Mouse (Mus musculus): ENCODE measurements around the gene Gm13693. TPM values are rescaled to one million over a fixed set of nuclear protein-coding genes. Genes with fewer than 3 reads are reported as not detected.
"Not testable (repeated sequence)": the region's sequence is repeated elsewhere in the genome, so short reads cannot be mapped to it uniquely, and the experiment has no call there.

The Gm13693 gene
- polyA plus RNA-seq (2011; ENCODE audit: insufficient read depth, insufficient read length, low replicate concordance, missing spikeins), result not detected in 2 replicates

DNA sequence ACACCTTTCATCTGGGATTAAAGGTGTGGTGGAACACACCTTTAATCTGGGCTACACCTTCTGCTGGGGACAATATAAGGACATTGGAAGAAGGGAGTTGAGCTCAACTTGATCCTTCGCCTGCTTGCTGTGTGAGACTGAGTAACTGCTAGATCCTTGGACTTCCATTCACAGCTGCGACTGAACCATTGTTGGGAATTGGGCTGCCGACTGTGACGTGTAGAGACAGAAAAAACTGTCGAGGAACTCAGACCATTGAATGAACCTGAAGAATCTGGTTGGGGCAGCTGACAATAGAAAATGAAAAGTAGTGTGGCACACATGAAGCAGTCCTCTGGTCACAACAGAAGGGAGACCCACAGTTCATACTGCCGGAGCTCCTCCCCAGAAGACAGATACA lies at the start of gene Gm13693:
Gene Gm13693 (plus strand): TSS at position 301 of the 400 bp plus-strand sequence.
- not testable (repeated sequence) for H3K4me3 ChIP-seq (replicated peaks; ENCODE audit: control insufficient read depth, low read depth, low read length); H3K27ac ChIP-seq (ENCODE audit: control insufficient read depth, insufficient read depth, low read depth, low read length, poor library complexity)
- no CpG with 5 or more reads among the region's 6 CpGs for WGBS

DNA sequence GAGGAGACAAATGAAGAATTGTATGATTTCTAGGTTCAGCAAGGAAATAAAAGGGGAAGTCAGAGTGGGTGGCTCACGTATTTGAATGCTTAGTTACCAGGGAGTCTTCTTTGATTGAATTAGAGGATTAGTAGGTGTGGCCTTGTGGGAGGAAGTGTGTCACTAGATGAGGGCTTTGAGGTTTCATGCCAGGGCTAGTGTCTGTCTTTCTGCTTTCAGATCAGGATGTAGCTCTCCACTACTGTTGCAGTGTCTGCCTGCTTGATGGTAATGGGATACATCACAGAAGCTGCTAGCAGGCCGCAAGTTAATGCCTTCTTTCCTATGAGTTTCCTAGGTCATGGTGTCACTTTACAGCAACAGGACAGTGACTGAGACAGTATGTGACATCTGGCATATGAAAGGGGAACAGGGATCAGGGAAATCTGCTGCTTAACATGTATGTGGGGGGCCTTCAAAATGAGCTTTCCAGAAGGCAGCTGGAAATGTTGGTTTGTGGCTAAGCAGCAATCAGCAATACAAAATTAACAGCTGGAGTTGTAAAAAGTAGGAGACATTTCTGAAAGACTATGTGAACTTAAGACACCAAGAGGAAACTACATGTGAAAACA lies 31.7 kb upstream of the Gm13693 start:
- no peak for TF ChIP-seq POLR2A (IDR thresholded peaks at IDR 0.05; ENCODE audit: borderline replicate concordance, control insufficient read depth, low read depth, low read length)
- Histone ChIP-seq H3K4me3 (replicated peaks; ENCODE audit: control insufficient read depth, low read depth, low read length) (no peak overlapping the region), H3K27ac (ENCODE audit: control insufficient read depth, insufficient read depth, low read depth, low read length, poor library complexity) (no peak overlapping the region), H3K4me1 (ENCODE audit: control insufficient read depth, insufficient read depth, low read length) (no peaks in the 10 kb centered on the region)
- WGBS, result 5% methylated on average over 2 of the region's 2 CpGs

More for the DNA sequence above, at the start of gene Gm13693:
- not testable (repeated sequence) for H3K4me1 ChIP-seq (ENCODE audit: control insufficient read depth, insufficient read depth, low read length)

GRCm38 (mm10) chr2:83940931-83941361 lies 20.4 kb upstream of the Gm13693 start, which contains the start of gene Zswim2:
Gene Zswim2, minus strand, starts transcription at chr2:83941228.
- Histone ChIP-seq H3K4me3 (replicated peaks; ENCODE audit: control insufficient read depth, low read depth, low read length) (no peak within 1 kb of the TSS), H3K27ac (ENCODE audit: control insufficient read depth, insufficient read depth, low read depth, low read length, poor library complexity) (no peak within 1 kb of the TSS), H3K4me1 (ENCODE audit: control insufficient read depth, insufficient read depth, low read length) (no peaks in the 10 kb centered on the region)
- TF ChIP-seq POLR2A (IDR thresholded peaks at IDR 0.05; ENCODE audit: borderline replicate concordance, control insufficient read depth, low read depth, low read length) (no peak), CTCF (IDR thresholded peaks at IDR 0.05; ENCODE audit: control insufficient read depth, insufficient read depth, low read length) (no peak)
- WGBS, result 1% methylated on average over 20 of the region's 20 CpGs

DNA sequence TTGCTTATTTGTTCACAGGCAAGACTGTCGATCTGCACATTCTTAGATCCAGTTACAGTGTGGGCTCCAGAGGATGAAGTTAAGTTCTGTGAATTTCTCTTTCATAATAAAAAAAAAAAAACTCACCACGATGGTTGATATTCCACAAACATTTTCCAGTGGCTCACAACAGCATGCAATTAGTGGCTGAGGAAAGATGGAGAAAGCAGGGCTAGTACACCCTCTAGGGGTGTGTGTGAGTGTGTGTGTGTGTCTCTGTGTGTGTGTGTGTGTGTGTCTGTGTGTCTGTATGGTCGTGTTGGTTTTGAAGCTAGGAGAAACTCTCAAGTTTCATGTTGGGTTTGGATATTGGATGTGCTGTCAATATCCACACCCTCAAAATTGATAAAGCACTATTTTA lies 19.9 kb upstream of the Gm13693 start:
- H3K27ac ChIP-seq (ENCODE audit: control insufficient read depth, insufficient read depth, low read depth, low read length, poor library complexity), result no peak overlapping the region
- WGBS, result 13% methylated on average over 3 of the region's 3 CpGs
- no peak overlapping the region for H3K4me3 ChIP-seq (replicated peaks; ENCODE audit: control insufficient read depth, low read depth, low read length)
- H3K4me1 ChIP-seq (ENCODE audit: control insufficient read depth, insufficient read depth, low read length), result no peaks in the 10 kb centered on the region
- TF ChIP-seq CTCF (IDR thresholded peaks at IDR 0.05; ENCODE audit: control insufficient read depth, insufficient read depth, low read length), result no peak
- TF ChIP-seq POLR2A (IDR thresholded peaks at IDR 0.05; ENCODE audit: borderline replicate concordance, control insufficient read depth, low read depth, low read length), result no peak

DNA sequence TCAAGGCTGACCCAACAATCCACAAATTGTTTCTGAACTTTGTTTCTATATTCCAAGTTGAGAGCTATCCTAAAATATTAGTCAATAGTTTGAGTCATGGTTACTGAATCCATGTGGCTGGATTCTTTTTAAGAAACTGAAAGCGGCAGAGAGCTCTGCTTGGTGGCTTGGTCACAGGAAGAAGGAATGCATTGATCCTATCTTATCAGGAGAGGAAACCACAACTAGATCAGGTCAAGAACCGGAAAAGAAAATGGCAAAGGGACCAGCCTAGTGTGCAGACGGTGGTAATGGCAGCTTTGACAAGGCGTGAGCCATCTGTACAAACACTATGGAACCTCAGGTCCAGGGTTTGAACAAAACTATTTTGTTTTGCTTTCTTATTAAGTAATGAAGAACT lies 19.5 kb upstream of the Gm13693 start:
- no peaks in the 10 kb centered on the region for H3K4me1 ChIP-seq (ENCODE audit: control insufficient read depth, insufficient read depth, low read length)
- 15% methylated on average over 4 of the region's 4 CpGs for WGBS
- H3K27ac ChIP-seq (ENCODE audit: control insufficient read depth, insufficient read depth, low read depth, low read length, poor library complexity), result no peak overlapping the region
- TF ChIP-seq CTCF (IDR thresholded peaks at IDR 0.05; ENCODE audit: control insufficient read depth, insufficient read depth, low read length) (no peak), POLR2A (IDR thresholded peaks at IDR 0.05; ENCODE audit: borderline replicate concordance, control insufficient read depth, low read depth, low read length) (no peak)
- H3K4me3 ChIP-seq (replicated peaks; ENCODE audit: control insufficient read depth, low read depth, low read length), result no peak overlapping the region

GRCm38 (mm10) chr2:83955393-83955792 lies 5.9 kb upstream of the Gm13693 start, which contains the start of gene Gm13698:
Gene Gm13698, plus strand, starts transcription at chr2:83955693.
- H3K27ac ChIP-seq (ENCODE audit: control insufficient read depth, insufficient read depth, low read depth, low read length, poor library complexity); H3K4me3 ChIP-seq (replicated peaks; ENCODE audit: control insufficient read depth, low read depth, low read length); H3K4me1 ChIP-seq (ENCODE audit: control insufficient read depth, insufficient read depth, low read length): not testable (repeated sequence)
- WGBS, result no CpG with 5 or more reads among the region's 6 CpGs

GRCm38 (mm10) chr2:83967013-83967412 lies 5.7 kb downstream of the Gm13693 start, which contains the start of gene Gm13695:
Gene Gm13695, plus strand, starts transcription at chr2:83967313.
- not testable (repeated sequence) for H3K27ac ChIP-seq (ENCODE audit: control insufficient read depth, insufficient read depth, low read depth, low read length, poor library complexity); H3K4me1 ChIP-seq (ENCODE audit: control insufficient read depth, insufficient read depth, low read length); H3K4me3 ChIP-seq (replicated peaks; ENCODE audit: control insufficient read depth, low read depth, low read length)
- WGBS, result no CpG with 5 or more reads among the region's 6 CpGs

GRCm38 (mm10) chr2:83972823-83973222 lies 11.5 kb downstream of the Gm13693 start, which contains the start of gene Gm13696:
Gene Gm13696, plus strand, starts transcription at chr2:83973123.
- not testable (repeated sequence) for H3K4me1 ChIP-seq (ENCODE audit: control insufficient read depth, insufficient read depth, low read length); H3K4me3 ChIP-seq (replicated peaks; ENCODE audit: control insufficient read depth, low read depth, low read length); H3K27ac ChIP-seq (ENCODE audit: control insufficient read depth, insufficient read depth, low read depth, low read length, poor library complexity)
- no CpG with 5 or more reads among the region's 6 CpGs for WGBS

DNA sequence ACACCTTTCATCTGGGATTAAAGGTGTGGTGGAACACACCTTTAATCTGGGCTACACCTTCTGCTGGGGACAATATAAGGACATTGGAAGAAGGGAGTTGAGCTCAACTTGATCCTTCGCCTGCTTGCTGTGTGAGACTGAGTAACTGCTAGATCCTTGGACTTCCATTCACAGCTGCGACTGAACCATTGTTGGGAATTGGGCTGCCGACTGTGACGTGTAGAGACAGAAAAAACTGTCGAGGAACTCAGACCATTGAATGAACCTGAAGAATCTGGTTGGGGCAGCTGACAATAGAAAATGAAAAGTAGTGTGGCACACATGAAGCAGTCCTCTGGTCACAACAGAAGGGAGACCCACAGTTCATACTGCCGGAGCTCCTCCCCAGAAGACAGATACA lies 17.3 kb downstream of the Gm13693 start, which contains the start of gene Gm13694:
Gene Gm13694 (plus strand): TSS at position 301 of the 400 bp plus-strand sequence.
- not testable (repeated sequence) for H3K4me3 ChIP-seq (replicated peaks; ENCODE audit: control insufficient read depth, low read depth, low read length); H3K27ac ChIP-seq (ENCODE audit: control insufficient read depth, insufficient read depth, low read depth, low read length, poor library complexity); H3K4me1 ChIP-seq (ENCODE audit: control insufficient read depth, insufficient read depth, low read length)
- WGBS, result no CpG with 5 or more reads among the region's 6 CpGs

GRCm38 (mm10) chr2:83984443-83984842 lies 23.1 kb downstream of the Gm13693 start, which contains the start of gene Gm13697:
Gene Gm13697, plus strand, starts transcription at chr2:83984743.
- not testable (repeated sequence) for H3K4me1 ChIP-seq (ENCODE audit: control insufficient read depth, insufficient read depth, low read length); H3K27ac ChIP-seq (ENCODE audit: control insufficient read depth, insufficient read depth, low read depth, low read length, poor library complexity); H3K4me3 ChIP-seq (replicated peaks; ENCODE audit: control insufficient read depth, low read depth, low read length)
- WGBS, result no CpG with 5 or more reads among the region's 6 CpGs

- no CpG with 5 or more reads among the region's 6 CpGs for WGBS
- H3K27ac ChIP-seq (ENCODE audit: control insufficient read depth, insufficient read depth, low read depth, low read length, poor library complexity); H3K4me3 ChIP-seq (replicated peaks; ENCODE audit: control insufficient read depth, low read depth, low read length); H3K4me1 ChIP-seq (ENCODE audit: control insufficient read depth, insufficient read depth, low read length): not testable (repeated sequence)
Measured at GRCm38 (mm10) chr2:83990253-83990652, 28.9 kb downstream of the Gm13693 start, which contains the start of gene Gm13691. Gene Gm13691, plus strand, starts transcription at chr2:83990553.

DNA sequence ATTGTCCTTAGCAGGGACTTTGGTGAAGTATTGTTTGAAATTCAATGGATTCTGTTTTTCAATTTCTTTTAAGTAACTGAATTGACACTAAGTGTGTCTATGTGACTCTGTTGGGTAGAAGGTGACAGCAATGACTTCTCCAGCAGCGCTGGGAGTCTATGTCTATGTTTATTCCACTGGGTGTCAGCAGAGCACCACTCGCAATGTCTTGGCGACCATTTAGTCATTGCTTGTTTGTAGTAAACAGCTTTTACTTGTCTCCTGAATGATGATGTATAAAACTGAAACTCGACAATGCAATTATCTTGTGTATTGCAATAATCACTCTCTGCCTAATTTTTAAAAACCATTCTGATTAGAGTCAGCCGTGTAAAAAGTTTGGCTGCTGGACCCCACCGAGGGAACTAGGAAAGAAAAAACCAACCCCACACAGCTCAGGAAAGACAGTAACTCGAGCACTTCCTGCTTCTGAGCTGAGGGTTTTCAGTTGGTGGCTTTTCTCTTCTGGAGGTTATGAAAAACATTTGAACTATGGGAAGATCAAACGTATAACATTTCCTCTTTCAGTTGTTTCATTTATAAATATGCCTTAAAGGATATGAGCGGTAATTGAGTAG lies 32.4 kb downstream of the Gm13693 start:
- WGBS, result 0% methylated on average over 8 of the region's 9 CpGs
- H3K27ac ChIP-seq (ENCODE audit: control insufficient read depth, insufficient read depth, low read depth, low read length, poor library complexity); H3K4me3 ChIP-seq (replicated peaks; ENCODE audit: control insufficient read depth, low read depth, low read length); H3K4me1 ChIP-seq (ENCODE audit: control insufficient read depth, insufficient read depth, low read length): not testable (repeated sequence)

DNA sequence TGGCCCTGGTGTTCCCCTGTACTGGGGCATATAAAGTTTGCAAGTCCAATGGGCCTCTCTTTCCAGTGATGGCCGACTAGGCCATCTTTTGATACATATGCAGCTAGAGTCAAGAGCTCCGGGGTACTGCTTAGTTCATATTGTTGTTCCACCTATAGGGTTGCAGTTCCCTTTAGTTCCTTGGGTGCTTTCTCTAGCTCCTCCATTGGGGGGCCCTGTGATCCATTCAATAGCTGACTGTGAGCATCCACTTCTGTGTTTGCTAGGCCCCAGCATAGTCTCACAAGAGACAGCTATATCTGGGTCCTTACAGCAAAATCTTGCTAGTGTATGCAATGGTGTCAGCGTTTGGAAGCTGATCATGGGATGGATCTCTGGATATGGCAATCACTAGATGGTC lies 33.2 kb downstream of the Gm13693 start:
- not testable (repeated sequence) for H3K27ac ChIP-seq (ENCODE audit: control insufficient read depth, insufficient read depth, low read depth, low read length, poor library complexity); H3K4me3 ChIP-seq (replicated peaks; ENCODE audit: control insufficient read depth, low read depth, low read length); H3K4me1 ChIP-seq (ENCODE audit: control insufficient read depth, insufficient read depth, low read length)
- 62% methylated on average over 2 of the region's 3 CpGs for WGBS

Measured in bone marrow, adult 2 months (tissue).